Mouse (Mus musculus) CD4-positive, CD25-positive, alpha-beta regulatory T cell, adult 4 months (primary cell): ENCODE measurements around the gene Tnrc6c. TPM values are rescaled to one million over a fixed set of nuclear protein-coding genes. Genes with fewer than 3 reads are reported as not detected.

Source experiments
- ATAC-seq: one replicate; pipeline ENCODE4 v1.8.0; 2017
- polyA plus RNA-seq, 2 experiments: library from polyadenylated mRNA; unstranded; fragments of 100-300 nt; shearing (Covaris generic); gene quantifications; one replicate each; pipeline ENCODE4 v1.2.1; 2017

The Tnrc6c gene
- polyA plus RNA-seq, 2 experiments from 2014 or later, result 19.6 to 21.4 TPM

GRCm38 (mm10) chr11:117797511-117798159 lies 143.5 kb downstream of the Tnrc6c start, which contains the start of gene 6030468B19Rik:
TSS of gene 6030468B19Rik (plus strand) at chr11:117797660.
- ATAC-seq, result no peak

- peak; percentile 57 for ATAC-seq
These were observed 144.1 kb downstream of the Tnrc6c start for GRCm38 (mm10) chr11:117798160-117798541.

- peak; percentile 76 for ATAC-seq
These were observed 145.1 kb downstream of the Tnrc6c start for GRCm38 (mm10) chr11:117799174-117799573.

GRCm38 (mm10) chr11:117800038-117800437 lies 145.9 kb downstream of the Tnrc6c start:
- no peak for ATAC-seq

GRCm38 (mm10) chr11:117801650-117802049 lies 147.6 kb downstream of the Tnrc6c start:
- ATAC-seq, result no peak

DNA sequence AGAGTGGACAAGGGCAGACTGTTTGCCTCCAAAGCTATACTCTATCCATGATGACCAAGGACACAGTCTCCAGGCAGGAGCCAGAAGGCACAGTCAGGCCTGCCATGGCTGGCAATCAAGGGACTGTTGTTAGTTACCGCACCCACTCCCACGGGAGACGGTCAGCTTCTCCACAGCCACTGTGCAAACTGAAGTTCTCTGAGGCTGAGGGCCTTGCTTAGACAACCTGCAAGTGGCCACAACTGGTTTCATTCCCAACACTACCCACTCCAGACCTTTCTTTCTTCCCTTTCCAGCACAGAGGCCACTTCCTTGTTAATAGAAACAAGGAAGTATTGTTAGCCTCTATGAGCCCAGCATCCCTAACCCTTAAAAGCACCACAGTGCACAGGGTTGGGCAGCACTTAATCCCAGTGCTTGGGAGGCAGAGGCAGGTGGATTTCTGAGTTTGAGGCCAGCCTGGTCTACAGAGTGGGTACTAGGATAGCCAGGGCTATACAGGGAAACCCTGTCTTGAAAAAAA lies 149.1 kb downstream of the Tnrc6c start:
- ATAC-seq, result no peak

DNA sequence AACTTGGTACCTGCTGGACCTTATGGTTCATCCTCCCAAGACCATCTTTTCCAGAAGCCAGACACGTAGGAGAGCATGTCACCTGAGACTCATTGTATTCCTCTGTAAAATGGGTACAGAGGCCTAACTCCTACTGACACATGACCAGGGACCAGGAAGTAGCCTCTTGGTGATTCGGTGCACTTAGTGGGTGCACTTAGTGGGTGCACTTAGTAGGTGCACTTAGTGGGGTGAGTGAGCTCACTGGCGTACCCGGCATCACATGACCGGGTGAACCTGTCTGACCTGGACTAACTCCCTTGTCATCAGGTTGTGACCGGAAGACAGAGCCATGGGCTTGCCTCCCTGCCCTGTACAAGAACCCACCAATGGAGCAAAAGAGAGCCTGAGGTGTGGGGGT lies 152.7 kb downstream of the Tnrc6c start:
- ATAC-seq, result no peak

- ATAC-seq, result peak; percentile 57
These were observed 155.6 kb downstream of the Tnrc6c start, which contains the start of the genes Gm20708 and Syngr2 for GRCm38 (mm10) chr11:117809407-117810311. TSS of gene Gm20708 (plus strand) at chr11:117809668. TSS of gene Syngr2 (plus strand) at chr11:117809668.

DNA sequence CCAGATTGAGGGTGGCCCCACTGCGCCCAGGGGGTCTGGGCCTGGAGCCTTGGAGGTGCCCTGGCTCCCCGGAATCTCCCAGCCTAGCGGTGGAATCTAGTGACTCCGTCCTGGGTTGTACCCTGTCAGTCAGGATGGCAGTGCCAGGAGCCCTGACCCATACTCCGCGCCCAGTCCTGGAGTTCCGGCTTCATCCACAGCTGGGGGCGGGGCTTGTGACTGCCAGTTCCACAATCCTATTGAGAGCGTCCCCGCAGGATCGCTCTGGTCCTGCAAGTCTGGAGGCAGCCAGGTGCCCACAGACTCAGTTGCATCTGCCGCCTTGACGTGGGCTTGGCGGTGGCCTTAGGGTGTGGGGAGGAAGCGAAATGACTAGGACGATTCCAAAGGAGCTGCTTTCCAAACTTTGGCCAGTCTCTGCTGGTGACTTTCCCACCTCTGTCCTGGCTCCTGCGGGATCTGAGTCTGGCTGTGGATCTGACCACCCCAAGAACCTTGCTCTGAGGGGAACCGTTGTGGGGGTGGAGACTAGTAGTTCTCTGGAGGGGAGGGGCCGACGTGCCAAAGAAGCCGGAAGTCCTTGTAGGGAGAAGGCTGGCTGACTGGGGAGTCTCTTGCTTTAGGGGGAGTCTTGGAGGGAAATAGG lies 156.4 kb downstream of the Tnrc6c start:
- peak; percentile 79 for ATAC-seq

Other genes starting within 250 kb of the Tnrc6c start
- not detected for gene Gm11733, start 169.9 kb upstream of the Tnrc6c start, polyA plus RNA-seq
- 10 to 100 TPM; 35.1 to 41.6 TPM for gene Tmc8, start 127.8 kb downstream of the Tnrc6c start, polyA plus RNA-seq
- 100 to 1,000 TPM in 1 of 2 experiments, 10 to 100 TPM in 1; 85.5 to 146 TPM for gene Tmc6, start 127.9 kb downstream of the Tnrc6c start, polyA plus RNA-seq
- 1 to 10 TPM in 1 of 2 experiments, not detected in 1; 1.0 TPM for gene 6030468B19Rik, start 143.4 kb downstream of the Tnrc6c start, polyA plus RNA-seq
- gene Gm20708, start 155.4 kb downstream of the Tnrc6c start, polyA plus RNA-seq, result 1 to 10 TPM; 1.0 to 3.2 TPM
- gene Syngr2, start 155.4 kb downstream of the Tnrc6c start, polyA plus RNA-seq, result 100 to 1,000 TPM; 110 to 153 TPM
- 10 to 100 TPM; 24.8 to 42.0 TPM for gene Afmid, start 171.6 kb downstream of the Tnrc6c start, polyA plus RNA-seq
- gene Tk1, start 171.8 kb downstream of the Tnrc6c start, polyA plus RNA-seq, result 10 to 100 TPM; 31.4 to 55.1 TPM
- gene Birc5, start 195.0 kb downstream of the Tnrc6c start, polyA plus RNA-seq, result 10 to 100 TPM; 16.9 to 31.5 TPM
- not detected for gene Tmem235, start 206.5 kb downstream of the Tnrc6c start, polyA plus RNA-seq
- 1 to 10 TPM; 8.5 to 10.0 TPM for gene Tha1, start 219.2 kb downstream of the Tnrc6c start, polyA plus RNA-seq